ENCODE assay signal across 7 mouse cellular contexts in the genomic region with DNA sequence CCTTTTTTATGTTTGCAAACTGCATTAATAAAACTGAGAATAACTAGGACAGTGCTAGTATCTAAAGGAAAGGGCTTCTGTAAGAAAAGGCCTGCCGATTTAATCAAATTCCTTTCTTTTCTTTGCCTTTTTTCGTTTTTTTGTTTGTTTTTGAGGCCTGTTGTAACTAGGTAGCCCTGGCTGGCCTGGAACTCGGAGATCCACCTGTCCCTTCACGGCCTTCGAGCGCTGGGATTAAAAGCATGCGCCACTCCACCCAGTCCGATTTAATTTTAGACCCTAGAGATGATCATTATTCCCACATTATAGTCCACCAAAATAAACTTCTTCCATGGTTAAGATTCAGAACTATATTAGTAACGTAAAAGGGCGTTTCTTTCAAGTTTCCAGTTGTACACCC. TPM values are rescaled to one million over a fixed set of nuclear protein-coding genes. Genes with fewer than 3 reads are reported as not detected.
A peak's percentile ranks its signal among the peaks of the same experiment; 100 is the strongest.
DNase-seq lines count a peak whose midpoint lies in the region; ATAC-seq and TF ChIP-seq lines count a peak whose summit lies in the region.

No protein-coding gene starts in this region.

- peak overlapping the region; percentile 56 for H3K4me2 ChIP-seq in forebrain, embryonic 13.5 days
- peak overlapping the region; percentile 54 for H3K4me2 ChIP-seq in midbrain, embryonic 14.5 days (ENCODE audit: low read length)

- no peak for TF ChIP-seq CTCF in testis, adult 2 months (IDR thresholded peaks at IDR 0.05; ENCODE audit: control insufficient read depth, insufficient read depth, insufficient replicate concordance, low read depth, low read length)

- peak overlapping the region; percentile 96 for H3K27ac ChIP-seq in testis, adult 2 months (ENCODE audit: control insufficient read depth, insufficient read depth, low read depth, low read length)
- peak overlapping the region; percentile 85 for H3K27ac ChIP-seq in forebrain, embryonic 13.5 days
- H3K27ac ChIP-seq in midbrain, embryonic 14.5 days (replicated peaks; ENCODE audit: low read depth, low read length): peak overlapping the region; percentile 86

- H3K36me3 ChIP-seq in testis, adult 2 months (ENCODE audit: control insufficient read depth, insufficient read depth, low read length): no peaks in the 10 kb centered on the region
- no peaks in the 10 kb centered on the region; the same call in 1 of the 2 replicates for H3K36me3 ChIP-seq in forebrain, embryonic 13.5 days (ENCODE audit: poor library complexity, severe bottlenecking)
- H3K36me3 ChIP-seq in midbrain, embryonic 14.5 days (ENCODE audit: control insufficient read depth, insufficient read depth, low read length): peaks cover 8% of the 10 kb centered on the region; the same call in 1 of the 2 replicates

- no peak for TF ChIP-seq POLR2A in testis, adult 2 months (IDR thresholded peaks at IDR 0.05; ENCODE audit: control insufficient read depth, low read depth, low read length)

- no peak for DNase-seq in testis, postnatal 10 days (ENCODE audit: low spot score)
- DNase-seq in kidney, postnatal 10 days: peak; percentile 14
- no peak for DNase-seq in midbrain, embryonic 14.5 days
- no peak for DNase-seq in layer of hippocampus, adult 9-11 months
- DNase-seq in layer of hippocampus, postnatal 25 days (ENCODE audit: extremely low spot score in 1 of 2, low spot score in 1 of 2): no peak

- 24% methylated on average over 10 of the region's 10 CpGs for WGBS in forebrain, embryonic 13.5 days
- WGBS in midbrain, embryonic 14.5 days: 35% methylated on average over 10 of the region's 10 CpGs

- no peak for ATAC-seq in forebrain, embryonic 13.5 days
- no peak for ATAC-seq in midbrain, embryonic 14.5 days (ENCODE audit: low FRiP score, low TSS enrichment)

- H3K9ac ChIP-seq in forebrain, embryonic 13.5 days: peak overlapping the region; percentile 63
- peak overlapping the region; percentile 50; the same call in 1 of the 2 replicates for H3K9ac ChIP-seq in midbrain, embryonic 14.5 days (replicated peaks; ENCODE audit: low read length)

- H3K4me1 ChIP-seq in testis, adult 2 months (ENCODE audit: control insufficient read depth, insufficient read depth, low read length): no peaks in the 10 kb centered on the region
- peaks cover 8% of the 10 kb centered on the region for H3K4me1 ChIP-seq in forebrain, embryonic 13.5 days
- H3K4me1 ChIP-seq in midbrain, embryonic 14.5 days (ENCODE audit: control insufficient read depth, insufficient read depth, low read length): 0 out of 2 replicates have a peak, but pooled peaks cover 6% of the 10 kb centered on the region

- no peaks in the 10 kb centered on the region for H3K27me3 ChIP-seq in testis, adult 2 months (ENCODE audit: control insufficient read depth, insufficient read depth, low read length)
- no peaks in the 10 kb centered on the region for H3K27me3 ChIP-seq in forebrain, embryonic 13.5 days
- H3K27me3 ChIP-seq in midbrain, embryonic 14.5 days (ENCODE audit: control insufficient read depth, insufficient read depth, low read length): no peaks in the 10 kb centered on the region

- H3K4me3 ChIP-seq in testis, adult 2 months (ENCODE audit: control insufficient read depth, low read depth, low read length): peak overlapping the region; percentile 95
- peak overlapping the region; percentile 46 for H3K4me3 ChIP-seq in forebrain, embryonic 13.5 days
- H3K4me3 ChIP-seq in midbrain, embryonic 14.5 days (replicated peaks; ENCODE audit: low read depth, low read length): peak overlapping the region; percentile 49

- no peaks in the 10 kb centered on the region for H3K9me3 ChIP-seq in forebrain, embryonic 13.5 days (replicated peaks)
- H3K9me3 ChIP-seq in midbrain, embryonic 14.5 days (ENCODE audit: control insufficient read depth, low read length): no peaks in the 10 kb centered on the region

RNA-seq across cellular contexts. Expression of gene Morf4l2, which starts 1.2 kb away (rescaled TPM):
- 20.4 and 22.6 TPM in 2 replicates for polyA plus RNA-seq in testis, adult 2 months (2012; rRNA removed)
- 547 and 561 TPM in 2 replicates for polyA plus RNA-seq in forebrain, embryonic 13.5 days (2015; fragmentation: Nextera tagmentation; extraction: Ambion mirVana)
- polyA plus RNA-seq in midbrain, embryonic 14.5 days (2014; fragmentation: Nextera tagmentation; extraction: Ambion mirVana): 500 and 612 TPM in 2 replicates
- 100 to 1,000 TPM; 374 to 393 TPM for total RNA-seq in layer of hippocampus, postnatal 25 days (2021)

RNA-seq across cellular contexts. Expression of gene Tceal1, which starts 34.5 kb away (rescaled TPM):
- 1.0 and 1.3 TPM in 2 replicates for polyA plus RNA-seq in testis, adult 2 months (2012; rRNA removed)
- polyA plus RNA-seq in forebrain, embryonic 13.5 days (2015; fragmentation: Nextera tagmentation; extraction: Ambion mirVana): 17.2 and 18.7 TPM in 2 replicates
- polyA plus RNA-seq in midbrain, embryonic 14.5 days (2014; fragmentation: Nextera tagmentation; extraction: Ambion mirVana): 25.2 and 26.8 TPM in 2 replicates
- 10 to 100 TPM; 14.5 to 16.0 TPM for total RNA-seq in layer of hippocampus, postnatal 25 days (2021)

RNA-seq across cellular contexts. Expression of gene Glra4, which starts 37.7 kb away (rescaled TPM):
- polyA plus RNA-seq in testis, adult 2 months (2012; rRNA removed): 0.05 TPM in 1 of 2 replicates, not detected in the other
- 0.13 TPM in 1 of 2 replicates, not detected in the other for polyA plus RNA-seq in forebrain, embryonic 13.5 days (2015; fragmentation: Nextera tagmentation; extraction: Ambion mirVana)
- 0.15 TPM in 1 of 2 replicates, not detected in the other for polyA plus RNA-seq in midbrain, embryonic 14.5 days (2014; fragmentation: Nextera tagmentation; extraction: Ambion mirVana)
- under 1 TPM; 0.27 to 0.40 TPM for total RNA-seq in layer of hippocampus, postnatal 25 days (2021)

Comparison
In these comparisons a context has a peak if more than half of its experiments do, and no peak if none do; other contexts are left out.
1. RNA of gene Morf4l2, which starts 1.2 kb away (polyA plus RNA-seq): 500 to 612 TPM in midbrain, embryonic 14.5 days and 547 to 561 TPM in forebrain, embryonic 13.5 days; 20.4 to 22.6 TPM in testis, adult 2 months; every median in the first group is over 10 times any median in the second.
2. Peak in every context shown above with its lines, with median percentiles within 50 percentile points of each other: H3K27ac ChIP-seq and H3K4me3 ChIP-seq.